Mouse (Mus musculus): Measurements from ENCODE around the gene Gprc5b.

The Gprc5b gene

DNA sequence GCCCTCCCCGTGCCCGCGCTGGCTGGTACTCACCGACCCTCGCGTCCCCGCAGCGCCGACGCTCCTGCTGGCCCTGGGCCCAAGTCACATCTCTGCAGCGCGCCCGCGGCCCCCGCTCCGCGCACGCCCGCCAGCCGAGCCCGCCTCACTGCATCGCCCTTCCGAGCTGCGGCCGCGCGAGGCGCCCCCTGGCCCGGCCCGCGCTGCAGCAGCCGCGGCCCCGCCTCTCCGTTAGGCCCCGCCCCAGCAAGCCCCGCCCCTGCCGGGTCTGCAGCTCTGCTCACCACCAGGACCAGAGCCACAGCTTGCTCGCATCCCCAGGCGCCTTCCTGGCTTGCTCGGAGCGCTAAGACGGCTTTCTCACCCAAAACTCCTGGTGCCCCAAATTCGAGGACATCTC is at the start of gene Gprc5b:
Gene Gprc5b, minus strand, starts transcription at position 205 of the 400 bp plus-strand sequence.
- DNase-seq (ENCODE audit: low read depth, low spot score) = peak; percentile 77

DNA sequence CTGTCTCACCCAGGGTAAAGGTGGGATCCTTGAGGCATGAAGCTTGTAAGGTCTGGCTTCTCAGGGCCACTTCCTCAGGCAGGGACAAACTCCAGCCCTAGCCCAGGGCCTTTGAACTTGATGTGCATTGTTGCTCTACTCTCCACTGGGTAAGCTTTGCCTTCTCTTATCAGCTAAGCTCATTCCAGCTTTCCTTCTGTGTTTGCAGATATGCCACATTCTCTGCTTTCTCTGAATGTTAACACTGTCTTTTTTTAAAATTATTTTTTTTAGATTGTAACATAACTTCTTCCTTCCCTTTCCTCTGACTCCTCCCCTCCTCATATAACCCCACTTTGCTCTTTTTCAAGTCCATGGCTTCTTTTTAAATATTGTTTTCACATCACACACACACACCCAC is 46.5 kb upstream of the Gprc5b start:
- DNase-seq (ENCODE audit: low read depth, low spot score) = no peak

DNA sequence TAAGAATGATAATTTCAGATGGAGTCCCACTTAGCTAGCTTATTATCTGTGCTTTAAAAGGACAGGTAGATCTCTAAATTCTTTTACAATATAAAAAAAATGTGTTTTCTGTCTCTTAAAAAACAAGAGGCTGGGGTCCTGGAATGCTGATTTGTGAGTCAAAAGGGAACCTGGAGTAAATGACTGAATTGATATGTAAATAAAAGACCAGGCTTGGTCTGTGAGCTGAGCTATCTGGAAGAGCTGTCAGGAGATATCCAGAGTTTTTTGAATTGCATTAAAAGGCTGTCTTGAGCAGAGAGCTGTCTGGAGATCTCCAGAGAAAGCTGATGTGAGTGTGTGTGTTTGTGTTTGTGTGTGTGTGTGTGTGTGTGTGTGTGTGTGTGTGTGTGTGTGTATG is 42.6 kb upstream of the Gprc5b start:
- DNase-seq (ENCODE audit: low read depth, low spot score) = no peak

DNA sequence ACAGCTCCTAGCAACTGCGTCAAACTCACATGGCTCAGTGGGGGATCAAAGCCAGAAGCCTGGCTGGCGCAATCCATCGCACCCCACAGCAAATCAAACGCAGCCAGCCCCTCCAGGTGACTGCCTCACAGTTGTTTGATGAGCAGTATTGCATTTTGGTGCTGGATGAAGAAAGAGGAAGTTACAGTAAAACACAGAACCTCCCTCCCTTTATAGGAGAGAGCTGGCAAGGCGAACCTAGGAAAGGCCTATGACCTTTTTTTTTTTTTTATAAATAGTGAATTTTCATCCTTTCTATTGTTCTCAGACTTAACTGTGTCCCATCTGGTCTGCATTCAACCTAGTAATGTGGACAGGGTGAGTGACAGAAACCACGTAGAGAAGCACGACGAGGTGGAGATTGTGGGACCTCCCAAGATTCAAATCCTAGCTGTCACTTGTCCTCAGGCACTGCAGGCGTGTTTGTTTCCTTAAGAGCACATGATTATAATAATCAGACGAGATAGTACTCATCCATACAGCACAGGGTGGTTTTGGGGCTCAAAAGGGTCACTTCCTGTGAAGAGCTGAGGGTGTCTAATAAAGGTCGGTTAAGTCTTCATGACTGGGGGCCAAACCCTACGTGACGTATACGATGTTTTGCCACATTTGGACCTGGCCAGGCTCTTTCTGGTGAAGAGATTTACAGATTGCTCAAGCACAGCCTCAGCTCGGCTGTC is 39.4 kb upstream of the Gprc5b start:
- DNase-seq (ENCODE audit: low read depth, low spot score) = no peak

DNA sequence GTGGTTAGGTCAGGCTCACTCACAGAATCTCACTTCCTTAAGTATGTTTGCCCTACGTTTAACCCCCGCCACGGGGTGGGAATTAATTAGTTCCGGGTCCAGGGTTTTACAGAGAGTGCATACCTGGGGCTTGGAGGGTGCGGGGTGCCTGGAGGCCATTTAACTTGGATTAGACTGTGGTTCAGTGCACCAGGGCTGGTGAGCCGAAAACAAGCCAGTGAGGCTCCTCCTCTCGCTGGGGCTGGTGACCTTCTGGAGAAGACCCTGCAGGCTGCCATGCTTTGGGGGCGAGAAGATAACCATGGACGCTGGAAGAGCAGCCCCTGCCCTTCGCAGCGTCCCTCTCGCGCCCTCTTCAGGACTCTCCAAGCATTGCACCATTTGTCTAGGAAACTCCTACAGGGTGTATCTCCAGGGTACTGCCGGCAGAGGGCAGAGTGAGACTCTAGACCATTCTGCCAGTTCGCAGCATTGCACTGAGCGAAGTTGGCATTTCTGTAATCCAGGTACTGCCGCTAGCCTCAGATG is 28.4 kb upstream of the Gprc5b start:
- DNase-seq (ENCODE audit: low read depth, low spot score) = peak; percentile 7

DNA sequence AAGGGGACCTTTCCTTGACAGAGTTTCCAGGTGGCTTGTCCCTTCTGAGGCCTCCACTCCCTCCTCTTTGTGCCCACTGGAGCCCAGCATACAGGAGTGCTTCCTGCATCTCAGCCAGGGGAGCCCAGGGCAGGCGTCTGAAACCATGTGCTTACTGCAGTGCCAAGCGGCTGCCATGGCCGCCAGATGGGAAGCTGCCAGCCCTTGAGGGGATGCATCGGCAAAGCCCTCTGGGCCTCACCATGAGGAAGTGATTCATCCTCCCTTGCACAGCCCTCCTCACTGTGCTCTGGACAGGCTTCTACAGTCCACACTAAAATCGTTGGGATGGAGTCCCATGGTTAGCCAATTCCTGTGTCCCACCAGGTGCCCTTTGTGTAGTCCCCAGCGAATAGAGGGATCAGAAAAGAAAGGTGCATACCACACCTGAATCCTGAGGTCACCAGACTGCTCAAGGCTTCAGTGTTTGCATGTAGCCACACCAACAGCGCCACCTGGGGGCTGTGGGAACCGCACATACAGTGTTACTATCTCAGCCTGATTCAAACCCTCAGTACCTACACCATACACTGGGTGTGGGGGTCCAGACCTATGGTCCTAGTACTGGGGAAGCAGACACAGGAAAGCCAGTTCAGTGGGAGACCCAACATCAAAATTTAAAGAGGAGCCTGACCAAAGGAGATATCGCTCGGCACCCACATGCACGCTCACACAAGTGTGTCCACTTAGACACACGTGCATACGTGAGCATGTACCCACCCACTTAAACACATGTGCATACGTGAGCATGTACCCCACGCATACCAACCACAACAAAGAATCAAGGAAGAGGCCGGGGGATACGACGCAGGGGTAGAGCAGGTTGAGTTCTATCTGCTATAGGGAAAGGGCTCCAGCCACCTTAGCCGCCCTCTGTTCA is 27.5 kb upstream of the Gprc5b start:
- peak; percentile 12 for DNase-seq (ENCODE audit: low read depth, low spot score)

DNA sequence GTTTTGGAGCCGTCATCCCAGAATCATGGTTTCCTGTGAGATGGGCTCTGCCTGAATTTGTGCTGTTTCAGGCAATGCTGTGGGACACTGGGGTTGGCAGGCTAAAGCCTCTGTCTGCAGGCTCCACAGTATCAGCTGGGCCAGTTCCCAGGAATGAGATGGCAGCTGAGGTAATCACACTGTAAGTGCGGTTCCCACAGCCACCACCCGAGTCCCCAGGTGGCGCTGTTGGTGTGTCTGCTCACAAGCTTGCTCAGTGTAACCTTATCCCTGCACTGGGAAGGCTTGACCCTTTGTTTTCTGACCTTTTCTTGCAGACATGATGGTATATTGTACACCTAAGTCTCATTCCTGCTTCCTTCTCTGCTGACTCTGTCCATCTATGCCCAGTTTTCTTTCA is 24.5 kb upstream of the Gprc5b start:
- DNase-seq (ENCODE audit: low read depth, low spot score) = no peak

DNA sequence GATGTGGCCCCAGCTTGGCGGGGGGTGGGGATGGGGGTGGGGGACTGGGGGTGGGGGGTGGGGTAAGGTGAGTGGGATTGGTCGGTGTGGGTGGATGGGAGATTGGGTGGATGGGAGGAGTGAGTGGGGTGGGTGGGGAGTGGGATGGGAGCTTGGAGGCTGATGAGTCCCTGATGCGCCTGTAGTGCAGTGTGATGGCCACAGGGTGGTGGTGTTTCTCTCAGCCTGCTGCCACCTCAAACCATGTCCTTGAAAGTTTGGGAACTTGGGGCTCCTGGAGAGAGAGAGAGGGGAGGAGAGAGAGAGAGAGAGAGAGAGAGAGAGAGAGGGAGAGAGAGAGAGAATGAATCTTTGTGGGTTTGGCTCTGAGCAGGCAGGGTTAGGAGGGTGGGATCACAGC is 20.7 kb upstream of the Gprc5b start:
- DNase-seq (ENCODE audit: low read depth, low spot score) = no peak

DNA sequence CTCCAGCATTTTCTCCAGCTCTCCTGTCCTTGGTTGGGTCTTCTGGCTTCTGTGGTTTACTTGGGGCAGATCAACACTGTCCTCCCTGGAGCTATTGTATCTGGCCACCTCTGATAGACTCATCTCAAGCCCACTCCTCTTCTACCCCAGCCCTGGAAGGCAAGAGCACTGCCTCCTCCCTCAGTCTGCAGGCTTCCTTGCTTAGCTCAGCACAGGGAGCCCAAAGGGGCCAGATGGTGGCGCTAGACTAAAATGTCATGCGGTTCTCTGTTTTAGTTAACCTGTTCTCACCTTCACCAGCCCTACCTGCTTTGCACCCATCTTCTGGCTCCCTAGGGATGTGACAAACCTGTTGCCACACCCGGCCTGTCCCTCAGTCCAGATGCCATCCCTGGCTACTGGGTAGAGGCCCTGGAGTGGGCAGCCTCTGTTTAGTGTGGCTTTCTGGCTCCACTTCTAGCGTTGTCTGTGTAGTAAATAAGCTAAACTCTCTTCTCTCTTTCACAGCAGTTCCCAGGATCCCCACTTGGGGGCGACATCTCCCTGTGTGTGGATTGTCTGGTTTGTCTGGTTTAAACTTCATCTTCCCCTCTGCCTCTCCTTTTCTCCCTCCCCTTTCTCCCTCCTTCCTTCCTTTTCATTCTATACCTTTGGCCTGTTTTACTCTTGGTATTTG is 16.0 kb upstream of the Gprc5b start:
- DNase-seq (ENCODE audit: low read depth, low spot score) = no peak

DNA sequence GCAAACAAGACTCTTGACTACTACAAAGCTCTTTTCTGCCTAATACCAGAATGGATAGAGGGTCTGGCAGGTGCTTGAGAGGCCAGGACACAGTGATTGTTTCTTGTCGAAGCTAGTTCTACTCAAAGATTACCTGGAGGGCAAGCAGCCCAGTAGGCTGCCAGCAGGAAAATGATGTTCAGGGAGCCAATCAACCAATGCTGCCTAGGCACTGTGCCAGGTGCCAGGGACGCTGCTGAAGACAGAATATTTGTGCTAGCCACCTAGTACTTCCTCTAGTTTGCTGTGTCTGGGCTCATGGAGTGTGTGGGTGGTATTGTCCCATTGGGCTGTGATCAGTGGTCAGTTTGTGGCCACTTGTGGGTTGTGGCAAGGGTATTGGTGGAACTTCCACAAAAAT is 7.5 kb upstream of the Gprc5b start:
- no peak for DNase-seq (ENCODE audit: low read depth, low spot score)

DNA sequence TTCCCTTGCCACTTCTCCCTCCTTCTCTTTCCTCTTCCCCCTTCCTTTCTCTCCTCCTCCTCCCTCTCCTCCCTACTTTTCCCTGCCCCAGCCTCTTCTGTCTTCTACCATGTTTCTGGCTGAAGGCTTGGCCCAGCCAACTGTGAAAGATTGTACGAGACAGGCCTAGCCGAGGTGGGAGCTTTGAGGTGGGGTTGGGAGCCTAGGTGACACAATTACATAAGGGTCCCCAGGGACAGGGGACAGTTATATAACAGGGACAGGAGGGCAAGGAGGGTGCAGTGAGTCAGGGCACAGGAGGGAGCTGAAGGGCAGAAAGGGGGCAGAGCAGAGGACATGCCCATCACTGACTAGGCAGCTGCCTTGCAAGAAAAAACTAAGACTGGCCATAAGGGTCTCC is 7.0 kb upstream of the Gprc5b start:
- DNase-seq (ENCODE audit: low read depth, low spot score) = no peak

DNA sequence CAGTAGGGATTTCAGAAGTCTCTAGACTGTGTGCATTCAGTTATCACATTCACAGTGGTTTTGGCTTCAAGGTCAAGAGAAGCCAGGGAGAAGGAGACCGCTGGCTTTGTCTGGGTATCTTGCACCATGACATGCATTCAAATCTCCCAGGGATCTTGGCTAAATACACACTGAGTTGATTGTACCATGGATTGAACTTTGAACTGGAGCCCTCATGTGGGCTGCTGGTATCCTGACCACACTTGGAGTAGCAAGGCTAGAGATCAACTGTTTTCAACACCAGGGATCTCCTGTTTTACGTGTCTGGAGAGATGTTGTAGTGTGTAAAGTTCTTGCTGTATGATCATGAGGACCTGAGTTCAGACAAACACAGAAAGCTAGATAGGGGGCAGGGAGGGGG is 4.8 kb upstream of the Gprc5b start:
- no peak for DNase-seq (ENCODE audit: low read depth, low spot score)

DNA sequence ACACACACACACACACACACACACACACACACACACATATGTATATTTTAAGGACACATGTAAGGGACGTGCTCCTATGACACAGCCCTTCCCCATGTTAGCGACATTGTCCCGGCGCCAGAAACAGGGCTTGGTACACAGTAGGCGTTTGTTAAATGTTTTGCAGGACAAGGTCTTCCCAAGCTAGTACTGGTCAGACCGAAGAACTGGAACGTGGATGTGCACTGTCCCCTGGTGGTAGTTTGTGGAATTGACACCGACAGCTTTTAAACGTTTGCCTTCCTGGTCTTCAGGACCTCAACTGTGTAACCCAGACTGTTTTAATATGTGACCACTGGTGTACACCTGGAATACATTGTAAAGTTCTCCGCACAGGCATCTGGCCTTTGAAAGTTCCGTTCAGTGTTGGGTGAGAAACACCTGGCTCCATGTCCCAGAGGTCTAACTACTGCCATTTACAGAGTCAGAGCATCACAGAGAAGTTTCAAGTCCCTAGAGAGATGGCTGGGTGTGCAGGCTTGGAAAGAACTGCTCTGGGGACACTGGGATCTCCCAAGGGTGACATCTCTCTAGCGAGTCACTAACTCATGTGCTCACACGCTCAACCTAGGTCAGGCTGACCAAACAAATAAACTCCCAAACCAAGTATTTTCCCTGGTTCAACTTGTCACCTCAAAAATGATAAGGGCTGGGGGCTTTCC is 1.3 kb upstream of the Gprc5b start:
- peak; percentile 67 for DNase-seq (ENCODE audit: low read depth, low spot score)

DNA sequence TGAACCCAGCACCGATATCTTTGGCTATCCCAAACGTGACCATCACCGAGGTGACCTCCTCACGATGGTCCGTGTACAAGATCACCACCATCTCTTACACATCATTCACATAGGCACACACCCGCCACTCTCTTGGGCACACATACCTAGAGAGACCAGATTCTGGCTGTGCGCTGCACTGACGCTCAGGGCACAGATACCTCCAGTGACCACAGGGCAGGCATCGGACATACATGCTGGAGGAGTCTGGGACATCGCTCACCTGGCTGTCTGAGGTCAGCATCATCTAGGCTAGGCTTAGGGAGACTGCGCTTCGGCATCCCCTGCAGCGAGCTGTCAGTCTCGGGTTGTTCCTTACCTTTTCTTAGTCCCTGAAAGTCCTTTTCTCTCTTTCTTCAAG is 660 bp upstream of the Gprc5b start:
- DNase-seq (ENCODE audit: low read depth, low spot score) = no peak

DNA sequence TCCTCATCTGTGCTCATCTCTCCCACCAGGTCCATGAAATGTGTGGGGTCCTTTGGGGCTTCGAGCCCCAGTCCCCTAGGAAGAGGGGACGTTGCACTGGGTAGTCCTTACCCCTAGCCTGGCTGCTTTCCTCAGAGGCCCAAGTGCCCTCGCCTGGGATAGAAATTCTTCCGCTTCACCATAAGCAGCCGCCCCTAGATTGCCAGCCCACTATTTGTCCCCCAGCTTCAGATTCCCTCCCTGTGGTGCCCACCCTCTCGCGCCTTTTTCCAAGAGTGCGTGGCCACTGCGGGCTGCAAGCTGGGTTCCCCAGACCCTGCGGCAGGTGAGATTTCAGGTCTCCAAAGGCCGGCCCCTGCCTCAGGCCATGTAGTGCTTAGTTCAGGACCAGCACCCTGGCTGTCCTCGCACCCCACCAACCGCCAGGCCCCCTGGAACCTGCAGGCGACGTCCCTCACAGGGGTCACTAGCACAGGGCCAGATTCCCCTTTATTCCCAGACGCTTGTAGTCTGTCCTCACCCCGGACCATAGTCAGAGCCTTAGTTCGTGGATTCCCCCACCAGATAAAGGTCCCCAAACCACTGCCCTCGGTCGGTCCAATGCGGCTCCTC is 674 bp downstream of the Gprc5b start:
- DNase-seq (ENCODE audit: low read depth, low spot score) = no peak

DNA sequence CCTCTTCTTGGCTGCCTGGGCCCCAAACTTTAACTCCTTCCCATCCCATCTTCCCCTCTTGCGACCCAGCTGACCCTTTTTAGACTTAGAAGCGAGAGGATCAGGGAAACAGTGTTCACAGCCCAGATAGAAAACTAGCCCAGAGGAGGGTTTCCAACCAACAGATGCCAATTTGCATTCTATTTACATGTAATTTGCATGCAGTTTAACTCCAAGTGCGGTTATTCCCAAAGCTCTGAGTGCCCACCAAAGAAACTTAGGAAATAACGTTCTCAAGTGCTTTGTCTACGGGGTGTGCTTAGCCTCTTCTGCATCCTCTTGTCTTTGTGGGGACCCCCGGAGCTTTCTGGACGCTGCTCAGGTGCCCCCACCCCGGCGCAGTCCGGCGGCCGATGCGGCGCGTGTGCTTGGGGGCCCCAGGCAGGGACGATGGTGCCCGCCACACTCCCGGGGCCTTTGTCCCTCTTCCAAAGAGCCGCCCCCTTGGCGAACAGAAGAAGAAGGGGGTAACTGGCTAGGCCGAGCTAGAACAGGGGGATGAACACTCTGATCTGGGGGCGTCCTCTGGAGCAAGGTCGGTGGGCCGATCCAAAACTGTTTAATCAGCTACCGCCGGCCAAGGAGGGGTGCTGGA is 1.3 kb downstream of the Gprc5b start:
- DNase-seq (ENCODE audit: low read depth, low spot score) = no peak

DNA sequence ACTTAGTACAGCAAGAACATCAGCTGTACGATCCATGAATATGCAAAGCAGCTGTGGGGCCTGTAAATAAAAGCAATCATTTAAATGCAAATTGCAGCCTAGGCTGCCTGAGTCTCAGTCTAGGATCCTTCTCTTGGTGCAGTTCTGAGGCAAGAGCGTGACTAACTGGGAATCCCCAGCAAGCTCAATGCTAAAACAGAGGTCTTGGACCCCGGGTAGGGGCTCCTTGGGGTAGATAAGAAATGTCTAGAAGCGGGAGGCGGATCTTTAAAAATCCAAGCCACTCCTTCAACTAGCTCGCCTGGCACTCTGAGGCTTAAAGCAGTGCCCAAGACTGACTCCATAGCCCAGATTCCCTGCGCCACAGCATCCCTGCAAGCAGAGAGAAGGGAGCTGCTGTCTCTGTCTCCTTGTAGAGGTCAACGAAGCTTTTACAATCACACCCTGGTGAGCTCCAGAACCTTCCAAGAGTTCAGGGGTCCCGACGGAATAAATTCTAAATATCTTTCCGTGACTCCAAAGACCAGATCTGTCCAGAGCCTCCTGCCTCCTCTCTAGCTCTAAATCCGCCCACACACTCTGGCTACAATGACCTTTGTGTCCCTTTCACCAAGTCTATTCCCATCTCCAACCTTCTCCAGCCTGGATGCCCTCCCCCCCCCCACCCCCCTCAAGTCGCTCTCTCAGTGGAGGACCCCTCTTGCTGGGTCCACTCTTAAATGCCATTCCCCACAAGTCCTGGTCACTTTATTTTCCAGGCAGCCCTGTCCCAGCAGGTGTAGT is 2.2 kb downstream of the Gprc5b start:
- DNase-seq (ENCODE audit: low read depth, low spot score) = no peak

DNA sequence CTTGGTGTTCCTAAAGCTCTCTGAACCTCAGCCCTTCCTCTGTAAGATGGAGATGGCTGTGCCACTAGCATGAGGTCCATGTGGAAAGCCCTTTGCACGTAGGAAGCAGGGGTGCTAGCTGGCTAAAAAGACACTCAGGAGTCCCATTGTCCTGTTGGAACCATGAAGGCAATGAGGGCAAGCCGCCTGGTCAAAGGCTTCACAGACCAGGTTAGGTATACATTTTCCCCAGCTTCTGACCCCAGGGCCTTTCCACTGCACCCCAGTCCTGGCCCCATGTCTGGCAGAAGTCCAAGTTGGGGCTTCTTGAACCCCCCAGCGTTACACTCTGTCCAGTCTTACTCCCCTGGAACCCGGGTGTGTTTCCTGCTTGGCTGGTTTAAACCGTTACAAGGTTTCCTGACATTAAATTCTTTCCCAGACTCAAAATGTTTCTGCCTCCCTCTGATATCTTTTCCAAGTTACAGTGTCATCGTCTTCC is 2.9 kb downstream of the Gprc5b start:
- no peak for DNase-seq (ENCODE audit: low read depth, low spot score)

DNA sequence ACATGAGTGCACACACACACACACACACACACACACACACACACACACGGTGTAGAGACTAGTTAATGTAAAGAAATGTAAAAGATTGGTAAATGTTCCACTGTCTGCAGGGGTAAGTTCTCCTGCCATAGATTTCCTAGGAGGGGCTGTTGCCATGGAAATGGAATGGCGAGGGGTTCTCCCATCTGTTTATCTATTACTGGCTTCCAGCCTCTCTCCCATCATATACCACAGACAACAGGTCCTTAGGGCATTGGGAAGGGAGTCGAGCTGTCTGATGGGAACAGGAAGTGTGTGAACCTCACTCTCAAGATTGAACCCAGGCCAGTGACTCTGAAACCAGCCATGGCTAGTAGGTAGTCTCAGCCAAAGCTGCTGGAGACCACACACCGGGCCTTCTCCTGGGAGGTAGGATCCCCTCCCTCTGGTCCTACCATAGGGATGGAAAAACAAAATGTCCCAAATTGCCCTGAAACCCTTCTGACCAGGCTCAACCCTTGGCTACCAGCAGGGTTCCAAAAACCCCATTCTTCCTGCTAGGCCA is 3.6 kb downstream of the Gprc5b start:
- no peak for DNase-seq (ENCODE audit: low read depth, low spot score)

Data from CD4-positive helper T cell, adult 2 months (primary cell).